Mouse (Mus musculus): Measurements from ENCODE around the gene Rtn4r. TPM values are rescaled to one million over a fixed set of nuclear protein-coding genes. Genes with fewer than 3 reads are reported as not detected.

The Rtn4r gene
- polyA plus RNA-seq (2014; fragmentation: Illumina TruSeq; extraction: RNeasy Lipid Tissue Mini Kit (QIAGEN cat#74804); ENCODE audit: low read depth, low replicate concordance), result not detected

DNA sequence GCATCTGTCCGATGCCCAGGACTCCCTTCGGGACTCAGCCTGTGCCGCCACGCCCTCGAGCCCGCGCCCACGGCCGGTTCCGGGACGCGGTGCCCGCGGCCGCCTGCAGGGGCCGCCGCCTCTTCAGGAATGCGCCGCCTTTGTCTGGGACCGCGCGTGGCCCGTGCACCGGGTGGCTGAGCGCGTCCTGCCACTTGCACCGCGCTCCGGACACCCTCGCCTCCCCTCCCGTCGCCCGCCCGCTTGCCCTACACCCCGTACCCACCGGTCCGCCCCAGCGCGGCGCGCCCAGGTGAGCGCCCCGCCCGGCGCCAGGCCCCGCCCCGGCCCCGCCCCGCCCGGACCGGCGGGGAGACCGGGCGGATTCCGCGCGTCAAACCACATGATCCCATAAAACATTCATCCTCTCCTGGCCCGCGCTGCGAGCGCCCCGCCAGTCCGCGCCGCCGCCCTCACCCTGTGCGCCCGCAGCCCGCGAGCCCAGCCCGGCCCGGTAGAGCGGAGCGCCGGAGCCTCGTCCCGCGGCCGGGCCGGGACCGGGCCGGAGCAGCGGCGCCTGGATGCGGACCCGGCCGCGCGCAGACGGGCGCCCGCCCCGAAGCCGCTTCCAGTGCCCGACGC, at the start of gene Rtn4r:
Gene Rtn4r, plus strand, starts transcription at position 402 of the 621 bp plus-strand sequence.

Other genes with a start within 250 kb of the Rtn4r start
- gene Gm20518, start 236.0 kb upstream of the Rtn4r start, polyA plus RNA-seq (2014; fragmentation: Illumina TruSeq; extraction: RNeasy Lipid Tissue Mini Kit (QIAGEN cat#74804); ENCODE audit: low read depth, low replicate concordance), result not detected
- gene Tssk1, start 233.4 kb upstream of the Rtn4r start, polyA plus RNA-seq (2014; fragmentation: Illumina TruSeq; extraction: RNeasy Lipid Tissue Mini Kit (QIAGEN cat#74804); ENCODE audit: low read depth, low replicate concordance), result not detected
- 7.9 TPM for gene Dgcr2, start 229.1 kb upstream of the Rtn4r start, polyA plus RNA-seq (2014; fragmentation: Illumina TruSeq; extraction: RNeasy Lipid Tissue Mini Kit (QIAGEN cat#74804); ENCODE audit: low read depth, low replicate concordance)
- gene Tssk2, start 229.0 kb upstream of the Rtn4r start, polyA plus RNA-seq (2014; fragmentation: Illumina TruSeq; extraction: RNeasy Lipid Tissue Mini Kit (QIAGEN cat#74804); ENCODE audit: low read depth, low replicate concordance), result not detected
- gene Ess2, start 216.3 kb upstream of the Rtn4r start, polyA plus RNA-seq (2014; fragmentation: Illumina TruSeq; extraction: RNeasy Lipid Tissue Mini Kit (QIAGEN cat#74804); ENCODE audit: low read depth, low replicate concordance), result 1.8 TPM
- gene Gsc2, start 212.6 kb upstream of the Rtn4r start, polyA plus RNA-seq (2014; fragmentation: Illumina TruSeq; extraction: RNeasy Lipid Tissue Mini Kit (QIAGEN cat#74804); ENCODE audit: low read depth, low replicate concordance), result not detected
- gene Slc25a1, start 199.4 kb upstream of the Rtn4r start, polyA plus RNA-seq (2014; fragmentation: Illumina TruSeq; extraction: RNeasy Lipid Tissue Mini Kit (QIAGEN cat#74804); ENCODE audit: low read depth, low replicate concordance), result 60.0 TPM
- not detected for gene Vpreb2, start 147.2 kb upstream of the Rtn4r start, polyA plus RNA-seq (2014; fragmentation: Illumina TruSeq; extraction: RNeasy Lipid Tissue Mini Kit (QIAGEN cat#74804); ENCODE audit: low read depth, low replicate concordance)
- gene Dgcr6, start 74.8 kb upstream of the Rtn4r start, polyA plus RNA-seq (2014; fragmentation: Illumina TruSeq; extraction: RNeasy Lipid Tissue Mini Kit (QIAGEN cat#74804); ENCODE audit: low read depth, low replicate concordance), result 12.2 TPM
- 14.7 TPM for gene Prodh, start 37.4 kb upstream of the Rtn4r start, polyA plus RNA-seq (2014; fragmentation: Illumina TruSeq; extraction: RNeasy Lipid Tissue Mini Kit (QIAGEN cat#74804); ENCODE audit: low read depth, low replicate concordance)
- gene Ccdc188, start 90.2 kb downstream of the Rtn4r start, polyA plus RNA-seq (2014; fragmentation: Illumina TruSeq; extraction: RNeasy Lipid Tissue Mini Kit (QIAGEN cat#74804); ENCODE audit: low read depth, low replicate concordance), result not detected
- gene Zdhhc8, start 107.5 kb downstream of the Rtn4r start, polyA plus RNA-seq (2014; fragmentation: Illumina TruSeq; extraction: RNeasy Lipid Tissue Mini Kit (QIAGEN cat#74804); ENCODE audit: low read depth, low replicate concordance), result not detected
- gene Trmt2a, start 121.0 kb downstream of the Rtn4r start, polyA plus RNA-seq (2014; fragmentation: Illumina TruSeq; extraction: RNeasy Lipid Tissue Mini Kit (QIAGEN cat#74804); ENCODE audit: low read depth, low replicate concordance), result 11.7 TPM
- gene Ranbp1, start 121.1 kb downstream of the Rtn4r start, polyA plus RNA-seq (2014; fragmentation: Illumina TruSeq; extraction: RNeasy Lipid Tissue Mini Kit (QIAGEN cat#74804); ENCODE audit: low read depth, low replicate concordance), result 38.4 TPM
- gene Gm49776, start 130.7 kb downstream of the Rtn4r start, polyA plus RNA-seq (2014; fragmentation: Illumina TruSeq; extraction: RNeasy Lipid Tissue Mini Kit (QIAGEN cat#74804); ENCODE audit: low read depth, low replicate concordance), result not detected
- gene Dgcr8, start 161.6 kb downstream of the Rtn4r start, polyA plus RNA-seq (2014; fragmentation: Illumina TruSeq; extraction: RNeasy Lipid Tissue Mini Kit (QIAGEN cat#74804); ENCODE audit: low read depth, low replicate concordance), result 8.6 TPM
- gene Tango2, start 220.5 kb downstream of the Rtn4r start, polyA plus RNA-seq (2014; fragmentation: Illumina TruSeq; extraction: RNeasy Lipid Tissue Mini Kit (QIAGEN cat#74804); ENCODE audit: low read depth, low replicate concordance), result 12.6 TPM
- 0.34 TPM for gene Arvcf, start 220.5 kb downstream of the Rtn4r start, polyA plus RNA-seq (2014; fragmentation: Illumina TruSeq; extraction: RNeasy Lipid Tissue Mini Kit (QIAGEN cat#74804); ENCODE audit: low read depth, low replicate concordance)